Mouse (Mus musculus) embryo, embryonic 11 days (tissue): ENCODE measurements around the gene Tbc1d1.
"Not testable (repeated sequence)": the region's sequence is repeated elsewhere in the genome, so short reads cannot be mapped to it uniquely, and the experiment has no call there.

Experiments
- DNase-seq: peaks from one replicate; pipeline ENCODE4 v3.0.0-alpha.2; 2015

Tbc1d1 gene

DNA sequence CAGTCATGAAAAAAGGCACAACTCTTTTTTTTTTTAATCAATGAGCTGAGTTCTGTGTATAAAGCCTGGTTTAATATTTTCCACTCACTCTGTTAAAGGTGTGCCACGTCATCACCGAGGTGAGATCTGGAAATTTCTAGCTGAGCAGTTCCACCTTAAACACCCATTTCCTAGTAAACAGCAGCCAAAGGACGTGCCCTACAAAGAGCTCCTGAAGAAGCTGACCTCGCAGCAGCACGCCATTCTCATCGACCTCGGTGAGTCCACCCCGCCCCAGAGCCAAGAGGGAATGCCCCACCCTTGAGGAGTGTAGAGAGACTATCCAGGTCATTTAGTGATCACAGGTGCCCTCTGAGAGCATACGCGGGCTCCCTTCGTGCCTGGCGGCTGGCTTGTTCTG is 168.2 kb downstream of the Tbc1d1 start:
- DNase-seq, result no peak

DNA sequence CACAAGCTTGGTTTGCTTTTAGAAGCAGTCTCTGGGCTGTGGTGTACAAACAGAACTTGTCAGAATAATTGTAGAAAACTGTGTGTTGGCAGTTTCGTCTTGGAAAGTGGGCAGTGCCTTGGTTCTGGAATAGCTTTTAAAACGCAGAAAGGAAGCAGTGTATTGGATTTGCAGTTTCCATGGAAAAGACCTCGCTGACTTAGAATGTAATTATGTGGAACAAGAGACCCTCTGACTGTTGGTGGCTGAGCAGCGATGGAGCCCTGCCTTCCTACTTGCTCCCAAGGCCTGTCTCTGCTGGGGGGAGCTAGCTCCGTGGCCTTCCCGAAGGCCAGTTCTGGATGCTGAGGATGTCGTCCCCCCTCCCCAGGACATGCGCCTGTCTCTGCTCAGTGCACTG is 168.8 kb downstream of the Tbc1d1 start:
- no peak for DNase-seq

DNA sequence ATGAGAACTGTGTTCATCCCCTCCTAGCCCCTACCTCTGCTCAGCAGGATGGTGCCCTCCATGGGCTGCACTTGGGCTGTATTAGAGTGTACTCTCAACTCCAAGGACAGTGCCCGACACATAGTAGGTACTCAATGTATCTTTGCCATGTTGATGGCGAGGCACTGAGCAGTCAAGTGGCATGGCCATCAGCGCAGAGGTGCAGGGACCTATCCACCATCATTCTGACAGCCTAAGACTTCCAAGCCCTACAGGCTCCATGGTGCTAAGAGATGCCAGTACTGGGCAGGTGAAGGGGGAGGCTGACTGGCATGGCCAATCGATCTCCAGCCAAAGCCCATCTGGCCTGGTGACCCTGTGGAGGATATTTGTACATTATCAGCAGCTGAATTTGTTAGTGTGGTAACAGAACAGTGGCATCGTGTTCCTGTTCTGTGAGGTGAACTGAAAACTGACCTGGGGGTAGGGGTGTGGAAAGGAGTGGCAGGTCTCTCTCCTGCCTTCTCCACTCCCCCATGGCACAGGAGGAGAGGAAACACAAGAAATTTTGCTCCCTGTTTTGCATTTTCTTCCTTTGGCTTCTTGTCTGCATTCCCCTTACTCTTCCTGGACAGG is 169.7 kb downstream of the Tbc1d1 start:
- no peak for DNase-seq

DNA sequence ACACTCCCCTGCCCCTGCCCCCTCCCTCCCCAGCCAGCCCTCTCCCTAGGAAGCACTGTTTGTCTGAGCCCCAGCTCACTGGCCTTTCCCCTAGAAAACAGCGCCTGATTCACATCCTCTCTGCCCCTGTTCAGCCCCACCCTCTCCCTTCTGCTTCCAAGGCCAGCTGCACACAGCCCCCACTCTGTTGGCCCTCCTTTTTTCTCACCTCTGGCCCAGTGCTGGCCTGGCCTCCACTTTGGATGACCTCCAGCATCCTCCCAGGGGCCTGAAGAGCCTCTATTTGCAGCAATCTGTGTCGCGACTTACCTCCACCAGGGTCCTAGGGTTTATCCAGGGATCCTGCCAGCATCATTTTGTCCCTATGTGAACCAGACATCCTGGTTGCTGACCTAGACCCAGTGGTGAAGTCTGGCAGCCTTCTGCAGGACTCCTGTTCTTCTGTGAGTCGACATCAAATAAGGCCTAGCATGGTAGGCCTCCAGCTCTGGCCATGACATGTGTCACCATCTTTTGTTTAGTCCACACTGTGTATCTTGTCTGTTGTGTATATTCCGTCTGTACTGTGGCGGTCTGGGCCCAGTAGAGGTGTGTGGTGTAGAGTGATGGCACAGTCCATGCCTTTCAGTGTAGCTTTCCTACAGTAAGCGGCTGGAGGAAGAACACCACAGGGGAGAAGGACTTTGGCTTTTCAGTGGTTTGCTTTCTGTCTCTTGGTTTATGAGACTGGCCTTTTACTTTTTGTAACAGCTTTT is 170.5 kb downstream of the Tbc1d1 start:
- DNase-seq, result peak; percentile 31

DNA sequence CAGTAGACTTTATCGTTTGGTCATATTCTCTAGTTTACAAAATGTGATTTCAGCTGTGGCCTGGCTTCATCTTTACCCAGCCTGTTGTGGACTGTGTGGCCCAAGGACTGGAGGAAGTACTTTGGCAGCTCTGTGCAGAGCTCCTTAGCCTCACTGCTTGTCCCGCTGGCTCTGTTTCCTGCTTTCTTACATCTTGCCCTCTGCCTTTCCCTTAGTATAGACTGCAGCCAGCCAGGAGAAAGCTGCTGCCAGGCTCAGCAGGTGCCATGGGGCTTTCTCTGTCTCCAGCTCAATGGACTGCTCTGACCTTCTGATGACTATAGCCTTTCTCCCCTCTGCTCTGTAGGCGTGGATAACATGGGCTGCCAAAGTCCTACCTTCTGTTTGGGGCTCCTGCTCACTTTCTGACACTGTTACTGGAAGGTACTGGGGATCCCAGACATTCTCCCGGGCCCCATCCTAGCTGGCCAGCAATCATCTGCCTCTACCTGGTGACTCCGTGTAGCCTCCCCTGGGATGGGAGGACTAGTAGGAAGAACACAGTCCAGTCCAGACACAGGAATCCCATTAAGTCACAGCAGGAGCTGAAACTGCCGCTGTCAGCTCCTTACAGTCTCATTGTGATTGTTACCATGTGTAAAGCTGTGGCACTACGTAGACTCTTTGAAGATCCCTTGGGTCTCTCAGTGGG is 171.3 kb downstream of the Tbc1d1 start:
- no peak for DNase-seq

DNA sequence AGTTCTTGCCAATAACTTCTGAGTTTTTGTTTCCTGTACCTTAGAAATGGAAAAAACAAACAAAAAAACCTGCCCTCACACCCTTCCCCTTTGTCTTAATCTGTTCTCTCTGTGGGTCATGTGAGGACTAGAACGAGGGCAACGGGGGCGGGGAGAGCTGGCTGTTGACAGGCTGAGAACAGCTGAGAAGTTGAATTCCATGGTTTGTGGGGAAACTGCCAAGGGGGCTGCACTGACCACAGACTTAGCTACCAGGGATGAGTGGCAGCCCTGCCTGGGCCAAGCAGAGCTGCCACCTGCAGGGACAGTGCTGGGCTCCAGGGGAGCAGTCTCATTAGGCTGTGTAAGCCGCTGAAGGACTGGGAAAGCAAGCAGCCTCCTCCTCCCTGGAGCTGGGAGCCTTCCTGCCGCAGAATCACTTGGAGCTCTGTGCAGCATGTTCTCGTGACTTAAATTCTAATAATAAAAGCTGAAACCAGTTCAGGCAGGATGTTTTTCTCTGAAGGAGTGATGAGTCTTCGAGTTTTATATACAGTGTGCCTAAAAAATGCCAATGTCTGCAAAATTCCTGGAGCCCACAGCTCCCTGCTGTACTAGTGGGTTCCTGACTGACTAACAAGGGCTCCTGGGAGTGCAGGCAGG is 180.8 kb downstream of the Tbc1d1 start:
- DNase-seq, result peak; percentile 49

DNA sequence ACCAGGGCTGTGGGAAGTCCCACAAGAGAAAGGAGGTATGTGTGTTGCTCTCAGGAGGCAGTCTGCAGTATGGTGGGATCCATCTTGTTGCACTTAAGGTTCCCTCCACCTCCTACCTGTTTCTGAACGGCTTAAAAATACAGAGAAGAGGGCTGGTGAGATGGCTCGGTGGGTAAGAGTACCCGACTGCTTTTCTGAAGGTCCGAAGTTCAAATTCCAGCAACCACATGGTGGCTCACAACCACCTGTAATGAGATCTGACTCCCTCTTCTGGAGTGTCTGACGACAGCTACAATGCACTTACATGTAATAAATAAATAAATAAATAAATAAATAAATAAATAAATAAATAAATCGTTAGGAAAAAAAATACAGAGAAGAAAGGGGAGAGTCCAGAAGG is 182.7 kb downstream of the Tbc1d1 start:
- not testable (repeated sequence) for DNase-seq

DNA sequence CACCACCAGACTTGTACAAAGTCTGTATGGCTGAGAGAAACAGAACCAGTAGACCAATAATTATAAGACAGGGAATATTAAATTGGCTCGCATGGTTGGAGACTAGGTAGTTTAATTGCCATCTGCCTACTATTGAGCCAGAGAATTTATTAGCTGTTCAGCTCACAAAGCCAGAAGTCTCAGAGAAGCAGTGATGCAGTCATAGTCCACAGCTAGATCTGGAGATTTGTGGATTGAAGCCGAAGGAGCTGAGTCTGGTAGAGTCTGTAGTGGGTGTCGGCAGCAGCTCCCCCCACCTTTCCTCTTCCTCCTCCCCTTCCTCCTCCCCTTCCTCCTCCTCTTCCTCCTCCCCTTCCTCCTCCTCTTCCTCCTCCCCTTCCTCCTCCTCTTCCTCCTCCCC is 184.3 kb downstream of the Tbc1d1 start:
- no peak for DNase-seq

DNA sequence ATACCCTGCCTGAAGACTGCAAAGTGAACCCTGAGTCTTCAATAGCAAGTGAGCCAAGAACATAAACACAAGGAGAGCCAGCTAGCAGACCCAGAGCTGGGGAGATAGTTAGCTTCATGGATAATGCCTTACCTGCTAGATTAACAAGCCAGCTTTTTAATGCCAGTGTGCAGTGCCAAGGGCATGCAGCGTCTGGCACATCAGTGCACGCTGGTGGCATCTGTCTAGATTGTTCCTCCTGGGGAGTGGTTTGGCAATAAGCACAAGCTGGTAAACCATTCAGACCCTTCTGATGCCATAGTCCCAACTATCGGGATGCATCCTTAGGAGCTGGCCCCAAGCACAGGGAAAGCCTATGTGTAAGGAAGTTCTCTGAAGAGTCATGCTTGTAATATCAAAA is 185.6 kb downstream of the Tbc1d1 start:
- no peak for DNase-seq

DNA sequence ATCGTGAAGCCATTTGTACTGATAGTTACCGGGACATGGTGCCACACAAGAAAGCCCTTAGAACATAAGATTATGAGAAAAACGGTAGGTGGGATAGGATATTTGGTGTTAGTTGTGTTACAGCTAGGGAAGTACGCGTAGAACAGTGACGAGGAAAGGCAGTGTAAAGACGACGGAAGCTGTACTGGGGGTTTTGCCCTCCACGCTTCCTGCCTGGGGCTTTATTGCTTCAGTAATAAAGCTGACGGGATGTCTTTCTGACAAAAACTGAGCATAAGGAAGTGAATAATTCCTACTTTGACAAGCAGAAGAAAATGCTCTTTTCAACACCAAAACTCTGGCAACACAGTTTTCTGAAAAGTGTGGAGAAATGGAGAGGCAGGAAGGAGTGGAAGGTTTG is 186.0 kb downstream of the Tbc1d1 start:
- no peak for DNase-seq

DNA sequence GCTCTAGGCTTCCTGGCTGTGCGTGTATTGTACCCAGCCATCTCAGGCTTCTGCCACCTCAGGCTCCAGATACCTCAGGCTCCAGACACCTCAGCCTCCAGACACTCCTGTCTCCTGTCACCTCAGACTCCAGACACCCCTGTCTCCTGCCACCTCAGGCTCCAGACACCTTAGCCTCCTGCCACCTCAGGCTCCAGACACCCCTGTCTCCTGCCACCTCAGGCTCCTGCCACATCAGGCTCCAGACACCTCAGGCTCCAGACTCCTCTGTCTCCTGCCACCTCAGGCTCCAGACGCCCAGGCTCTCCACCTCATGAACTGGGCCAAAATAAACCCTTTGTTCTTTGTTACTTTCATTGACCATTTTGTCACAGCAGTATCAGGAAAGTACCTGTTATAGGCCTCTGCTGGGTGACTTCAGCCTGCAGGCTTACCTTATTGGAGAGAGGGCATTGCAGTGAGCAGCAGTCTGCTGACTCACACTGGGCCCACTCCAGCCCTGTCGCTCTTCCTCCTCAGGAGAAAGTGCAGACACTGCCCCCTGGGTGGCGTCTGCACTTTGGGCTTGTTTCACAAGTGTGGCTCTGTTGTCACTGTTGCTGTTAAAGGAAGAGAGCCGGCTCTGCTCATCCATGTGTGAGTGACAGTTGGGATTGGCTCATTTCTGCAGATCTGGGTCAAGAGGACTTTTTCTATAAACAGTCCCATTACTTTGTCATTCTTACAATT is 188.0 kb downstream of the Tbc1d1 start:
- peak; percentile 58 for DNase-seq

DNA sequence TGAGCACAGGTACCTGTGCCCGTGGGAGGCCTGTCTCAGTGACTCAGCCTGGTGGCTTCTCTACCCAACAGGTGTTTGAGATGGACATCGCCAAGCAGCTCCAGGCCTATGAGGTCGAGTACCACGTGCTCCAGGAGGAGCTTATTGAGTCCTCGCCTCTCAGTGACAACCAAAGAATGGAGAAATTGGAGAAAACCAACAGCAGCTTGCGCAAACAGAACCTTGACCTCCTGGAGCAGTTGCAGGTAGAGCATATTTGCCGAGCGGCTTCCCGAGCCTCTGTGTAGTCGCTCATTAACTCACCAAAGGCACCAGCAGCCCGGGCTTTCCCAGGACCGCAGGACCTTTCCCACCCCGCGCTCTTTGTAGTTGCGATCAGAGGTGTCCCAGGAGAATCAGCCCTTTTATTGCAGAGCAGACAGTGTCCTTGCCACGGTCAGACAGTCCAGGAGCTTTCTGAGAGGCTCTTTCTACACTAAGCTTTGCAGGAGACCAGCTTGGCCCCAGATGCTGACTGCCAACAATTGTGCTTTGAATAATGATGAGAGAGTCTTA is 189.2 kb downstream of the Tbc1d1 start:
- no peak for DNase-seq

DNA sequence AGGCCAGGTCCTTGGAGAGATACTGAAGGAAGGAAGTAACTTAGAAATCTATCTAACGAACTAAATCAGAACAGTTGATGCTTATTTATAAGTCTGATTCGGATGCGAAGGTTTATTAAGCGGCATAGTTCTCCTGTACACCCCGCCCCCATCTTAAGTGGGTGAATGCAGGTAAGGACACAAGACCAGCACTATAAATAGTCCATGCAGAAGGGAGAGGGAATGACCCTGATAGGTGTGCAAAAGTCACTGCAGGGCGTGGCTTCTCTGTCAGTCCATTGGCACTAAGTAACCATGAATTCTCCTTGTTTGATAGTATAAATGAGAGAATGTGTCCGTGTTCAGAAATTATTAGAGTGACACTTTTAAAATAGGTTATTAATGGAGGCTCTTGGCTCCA is 189.7 kb downstream of the Tbc1d1 start:
- DNase-seq, result no peak

DNA sequence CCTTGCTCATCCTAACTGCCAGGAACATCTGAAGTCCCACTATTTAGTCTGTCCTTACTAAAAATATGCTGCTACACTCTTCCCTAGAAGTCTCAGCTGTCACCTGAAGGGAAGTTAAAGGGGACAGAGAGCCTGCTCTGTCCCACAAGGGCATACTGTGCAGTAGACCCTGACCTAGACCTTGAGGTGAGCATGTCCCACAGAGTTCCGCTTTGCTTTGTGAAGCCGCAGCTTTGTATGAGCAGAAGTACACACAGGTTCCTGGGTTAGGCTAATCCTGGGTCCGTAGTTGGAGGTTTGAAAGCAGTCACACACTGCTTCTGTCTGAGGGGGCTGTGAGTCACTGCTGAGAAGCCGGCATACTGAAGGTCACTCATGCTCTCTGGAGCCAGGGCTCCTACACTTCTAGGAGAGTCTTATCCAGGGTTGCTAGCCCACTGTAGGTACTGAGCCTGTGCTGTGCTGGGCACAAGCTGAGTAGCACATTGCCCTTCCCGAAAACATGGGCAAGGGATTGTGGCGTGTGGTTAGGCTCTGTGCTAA is 190.3 kb downstream of the Tbc1d1 start:
- DNase-seq, result no peak

DNA sequence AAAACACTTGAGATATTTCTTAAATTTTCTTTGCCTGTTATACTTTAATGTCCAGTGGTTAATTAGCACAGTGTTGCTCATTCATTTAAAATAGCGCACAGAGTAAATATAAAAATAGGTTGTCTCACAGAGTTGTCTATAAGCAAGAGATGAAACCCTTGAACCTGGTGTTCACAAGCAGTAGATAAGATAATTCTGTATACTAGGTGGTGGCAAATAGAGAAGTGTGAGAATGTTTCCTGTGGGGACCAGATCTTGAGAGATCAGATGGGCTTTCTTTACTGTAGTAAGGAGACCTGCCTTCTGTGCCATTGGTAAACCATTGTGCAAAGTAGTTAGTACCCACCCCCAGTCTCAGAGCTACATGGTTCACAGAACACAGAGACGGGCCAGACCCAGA is 192.1 kb downstream of the Tbc1d1 start:
- no peak for DNase-seq

DNA sequence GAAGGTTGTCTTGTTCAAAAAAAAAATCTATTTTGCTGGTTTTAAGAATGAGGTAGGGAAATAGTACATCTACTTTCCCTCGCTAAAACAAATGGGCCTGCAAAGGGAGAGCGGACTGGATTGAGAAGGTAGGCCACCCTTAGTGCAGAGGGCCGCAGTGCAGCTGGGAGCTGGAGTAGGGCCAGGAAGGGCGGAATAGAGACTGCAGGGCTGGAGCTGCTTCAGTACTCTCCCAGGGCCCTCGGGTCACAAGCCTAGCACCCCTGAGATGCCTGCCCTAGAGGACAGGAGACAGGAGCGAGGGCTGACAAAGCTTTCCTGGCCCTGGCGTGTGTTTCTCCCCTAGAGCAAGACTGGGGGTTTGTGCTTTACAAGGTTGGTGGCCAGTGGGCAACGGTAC is 192.7 kb downstream of the Tbc1d1 start:
- no peak for DNase-seq

DNA sequence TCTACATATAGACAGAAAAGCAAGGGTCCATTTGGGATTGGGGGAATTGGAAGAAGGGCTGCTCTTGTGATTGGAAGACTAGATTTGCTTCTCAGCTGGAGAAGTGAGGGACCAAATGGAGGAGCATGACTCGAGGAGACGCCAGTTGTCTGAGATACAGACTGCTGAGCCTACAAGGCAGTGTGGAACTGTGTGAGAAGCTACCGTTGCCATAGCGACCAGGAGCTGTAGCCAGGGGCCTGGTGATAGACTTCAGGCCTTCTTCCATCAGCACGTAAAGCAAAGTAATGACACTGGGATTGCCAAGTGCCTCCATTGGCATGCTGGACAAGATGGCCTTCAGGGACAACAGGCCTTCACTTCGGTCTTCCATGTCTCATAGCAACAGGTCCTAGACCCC is 195.9 kb downstream of the Tbc1d1 start:
- DNase-seq, result no peak

DNA sequence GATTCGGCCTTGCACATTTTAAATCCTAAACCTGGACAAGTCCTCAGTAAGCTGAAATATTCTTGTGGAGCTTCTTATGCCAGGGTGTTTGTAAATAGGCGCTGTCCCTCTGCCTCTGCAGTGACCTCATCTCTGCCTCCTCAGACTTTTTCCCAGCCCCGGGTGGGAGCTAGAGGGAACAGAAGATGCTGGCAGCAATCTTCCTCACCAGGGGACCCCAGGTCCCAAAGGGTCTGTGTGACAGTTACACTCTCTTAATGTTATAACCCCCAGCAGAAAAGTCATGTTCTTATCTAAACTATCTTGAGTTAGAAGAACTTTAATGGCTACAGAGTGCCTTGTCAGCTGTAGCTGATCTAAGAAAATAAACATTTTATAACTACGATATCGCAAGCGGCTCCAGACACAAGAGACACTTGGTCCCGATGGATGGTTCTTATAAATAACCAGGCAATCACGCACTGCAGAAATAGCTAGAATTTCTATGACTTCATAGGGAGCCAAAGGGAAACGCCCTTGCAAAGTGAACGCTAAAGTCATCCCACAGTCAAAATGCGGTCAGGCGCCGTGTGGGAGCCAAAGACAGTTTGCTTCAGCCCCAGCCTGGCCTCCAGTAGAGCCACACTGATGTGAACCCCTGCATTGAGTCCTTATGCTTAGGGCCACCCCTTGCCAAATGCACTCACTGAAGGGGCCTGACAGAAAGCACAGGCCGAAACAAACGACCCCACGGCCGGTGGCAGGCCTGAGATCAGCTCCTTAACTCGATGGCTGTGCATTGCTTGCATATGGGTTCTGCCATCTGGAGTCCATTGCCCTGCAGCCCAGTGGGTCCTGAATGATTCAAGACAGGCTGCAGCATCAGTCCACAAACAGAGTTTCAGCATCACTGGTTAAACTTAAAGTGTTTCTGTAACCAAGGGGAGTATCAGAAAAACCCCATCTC is 202.8 kb downstream of the Tbc1d1 start:
- DNase-seq, result no peak

DNA sequence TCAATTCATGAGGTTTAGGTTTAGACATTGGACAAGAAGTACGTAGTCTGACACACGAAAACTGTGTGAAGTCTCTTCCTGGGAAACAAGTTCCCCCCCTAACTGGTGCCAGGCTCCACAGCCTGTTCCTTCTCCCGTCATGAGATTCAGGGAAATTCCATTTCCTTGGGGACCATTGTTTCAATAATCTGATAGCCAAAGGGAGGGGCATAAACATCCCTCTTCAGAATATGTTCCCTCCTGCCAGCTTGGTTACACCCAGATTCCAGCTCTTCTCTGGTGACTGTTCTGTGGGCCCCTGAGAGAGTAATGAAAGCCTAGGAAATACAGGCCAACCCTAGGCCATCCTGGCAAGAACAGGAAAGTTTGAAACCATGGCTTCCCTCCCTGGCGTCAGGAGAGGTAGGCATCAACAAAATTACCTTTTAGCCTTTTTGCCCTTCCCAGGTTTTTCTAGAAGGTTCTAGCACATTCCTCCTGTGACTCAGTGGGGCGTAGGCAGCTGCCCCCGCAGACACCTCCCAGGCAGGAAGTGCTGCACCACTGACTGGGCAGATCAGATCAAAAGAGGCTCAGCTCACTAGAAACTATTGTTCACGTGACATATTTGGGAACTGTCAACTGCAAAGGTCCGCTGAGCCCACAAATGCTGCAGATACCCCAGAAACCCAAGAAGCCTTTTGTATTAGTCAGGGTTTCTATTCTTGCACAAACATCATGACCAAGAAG is 204.2 kb downstream of the Tbc1d1 start:
- DNase-seq, result no peak

DNA sequence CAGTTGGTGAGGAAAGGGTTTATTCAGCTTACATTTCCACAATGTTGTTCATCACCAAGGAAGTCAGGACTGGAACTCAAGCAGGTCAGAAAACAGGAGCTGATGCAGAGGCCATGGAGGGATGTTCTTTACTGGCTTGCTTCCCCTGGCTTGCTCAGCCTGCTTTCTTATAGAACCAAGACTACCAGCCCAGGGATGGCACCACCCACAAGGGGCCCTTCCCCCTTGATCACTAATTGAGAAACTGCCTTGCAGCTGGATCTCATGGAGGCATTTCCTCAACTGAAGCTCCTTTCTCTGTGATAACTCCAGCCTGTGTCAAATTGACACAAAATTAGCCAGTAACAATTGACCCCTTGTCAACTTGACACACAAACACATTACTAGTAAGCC is 204.8 kb downstream of the Tbc1d1 start:
- DNase-seq, result not testable (repeated sequence)
